Mouse (Mus musculus): ENCODE results near the gene Ctns. TPM values are rescaled to one million over a fixed set of nuclear protein-coding genes. Genes with fewer than 3 reads are reported as not detected.

Gene Ctns
- polyA plus RNA-seq, 1 experiment, result 17.2 TPM

DNA sequence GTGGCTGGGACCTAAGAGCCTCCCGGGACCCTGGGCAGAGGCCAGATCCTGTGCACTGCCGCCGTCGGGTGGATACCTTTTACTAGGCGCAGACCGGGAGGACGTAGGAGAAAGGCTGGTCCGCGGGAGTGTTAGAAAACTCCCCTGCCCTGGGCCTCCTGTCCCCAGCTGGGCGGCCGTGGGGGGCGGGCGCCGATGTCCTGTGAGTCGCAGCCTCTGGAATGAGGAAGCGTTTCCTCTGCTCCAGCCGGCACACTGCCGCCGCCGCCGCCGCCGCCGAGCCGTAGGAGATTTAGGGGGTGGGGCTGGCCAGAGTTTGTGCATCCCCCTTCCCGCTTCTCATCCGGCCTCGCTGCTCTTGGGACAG lies 21.4 kb downstream of the Ctns start:
- TF ChIP-seq CTCF (IDR thresholded peaks at IDR 0.05; ENCODE audit: insufficient read depth, low read length) (no peak), POLR2A (IDR thresholded peaks at IDR 0.05; ENCODE audit: borderline replicate concordance, extremely low read depth, low read depth, low read length) (peak; percentile 51; the same call in 1 of the 2 replicates)
- peak; percentile 78 for DNase-seq
- peak overlapping the region; percentile 88 for H3K4me3 ChIP-seq (replicated peaks; ENCODE audit: extremely low read depth, low read depth, low read length)
- WGBS, result under 1% methylated on average over 28 of the region's 28 CpGs
- peaks cover 15% of the 10 kb centered on the region; the same call in 1 of the 2 replicates for H3K4me1 ChIP-seq (ENCODE audit: control insufficient read depth, insufficient read depth, low read length)

GRCm38 (mm10) chr11:73176608-73177508 lies 22.0 kb downstream of the Ctns start, which contains the start of the genes Emc6 and Tax1bp3:
Gene Emc6, minus strand, starts transcription at chr11:73177037.
Gene Tax1bp3, plus strand, starts transcription at chr11:73177083.
- peak; percentile 93 for DNase-seq
- under 1% methylated on average over 81 of the region's 81 CpGs for WGBS
- TF ChIP-seq POLR2A (IDR thresholded peaks at IDR 0.05; ENCODE audit: borderline replicate concordance, extremely low read depth, low read depth, low read length) (peak; percentile 78), CTCF (IDR thresholded peaks at IDR 0.05; ENCODE audit: insufficient read depth, low read length) (no peak)
- Histone ChIP-seq H3K4me3 (replicated peaks; ENCODE audit: extremely low read depth, low read depth, low read length) (peak within 1 kb of the TSS; percentile 90), H3K4me1 (ENCODE audit: control insufficient read depth, insufficient read depth, low read length) (peaks cover 21% of the 10 kb centered on the region; the same call in 1 of the 2 replicates)

GRCm38 (mm10) chr11:73176186-73176585 lies 22.7 kb downstream of the Ctns start:
- no peak for DNase-seq
- under 1% methylated on average over 15 of the region's 15 CpGs for WGBS
- no peak for TF ChIP-seq CTCF (IDR thresholded peaks at IDR 0.05; ENCODE audit: insufficient read depth, low read length)
- no peak for TF ChIP-seq POLR2A (IDR thresholded peaks at IDR 0.05; ENCODE audit: borderline replicate concordance, extremely low read depth, low read depth, low read length)

DNA sequence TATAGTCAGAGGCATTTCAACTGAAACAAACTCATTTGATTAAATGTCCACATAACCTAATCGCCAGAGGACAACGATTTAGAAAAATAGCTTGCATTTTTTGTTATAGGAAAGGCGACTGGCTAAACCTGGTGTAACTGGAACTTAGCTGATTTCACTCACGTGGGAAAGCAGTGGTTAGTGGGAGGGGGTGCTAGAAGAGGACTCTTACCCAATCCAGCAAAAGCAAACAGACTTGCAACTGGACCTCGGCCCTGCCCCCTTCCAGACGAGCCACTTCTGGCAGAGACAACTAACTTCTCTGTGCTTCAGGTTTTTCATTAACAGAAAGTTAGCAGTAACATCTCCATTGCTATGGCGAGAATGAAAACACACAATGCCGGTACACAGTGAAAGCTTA lies 23.2 kb downstream of the Ctns start:
- peaks cover 24% of the 10 kb centered on the region; the same call in 1 of the 2 replicates for H3K4me1 ChIP-seq (ENCODE audit: control insufficient read depth, insufficient read depth, low read length)
- TF ChIP-seq CTCF (IDR thresholded peaks at IDR 0.05; ENCODE audit: insufficient read depth, low read length), result no peak
- no peak for TF ChIP-seq POLR2A (IDR thresholded peaks at IDR 0.05; ENCODE audit: borderline replicate concordance, extremely low read depth, low read depth, low read length)
- H3K4me3 ChIP-seq (replicated peaks; ENCODE audit: extremely low read depth, low read depth, low read length), result peak overlapping the region; percentile 90
- WGBS, result 36% methylated on average over 8 of the region's 8 CpGs
- peak; percentile 62 for DNase-seq

More at GRCm38 (mm10) chr11:73176186-73176585, 22.7 kb downstream of the Ctns start:
- peaks cover 24% of the 10 kb centered on the region; the same call in 1 of the 2 replicates for H3K4me1 ChIP-seq (ENCODE audit: control insufficient read depth, insufficient read depth, low read length)
- H3K4me3 ChIP-seq (replicated peaks; ENCODE audit: extremely low read depth, low read depth, low read length), result peak overlapping the region; percentile 90

DNA sequence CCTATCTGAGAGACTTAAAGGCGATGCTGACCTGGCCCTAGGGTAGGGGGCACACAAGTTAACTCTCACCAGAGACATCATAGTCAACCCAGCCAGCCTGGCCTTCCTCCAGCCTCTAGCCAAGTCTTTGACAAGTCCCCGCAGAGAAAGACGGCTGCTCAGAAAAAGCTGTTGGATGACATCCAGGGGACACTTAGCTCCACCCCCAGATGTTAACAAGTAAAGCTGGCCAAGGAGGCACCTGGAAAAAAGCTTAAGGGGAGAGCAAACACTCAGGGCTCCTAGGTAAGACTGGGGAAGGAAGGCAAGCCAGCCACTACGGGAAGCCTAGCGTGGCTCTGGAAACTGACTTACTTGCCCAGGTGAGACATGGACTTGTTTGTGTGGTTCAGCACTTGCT lies 26.7 kb downstream of the Ctns start:
- WGBS, result 18% methylated on average over 5 of the region's 5 CpGs
- H3K4me3 ChIP-seq (replicated peaks; ENCODE audit: extremely low read depth, low read depth, low read length), result no peak overlapping the region
- H3K4me1 ChIP-seq (ENCODE audit: control insufficient read depth, insufficient read depth, low read length), result peaks cover 13% of the 10 kb centered on the region; the same call in 1 of the 2 replicates
- peak; percentile 77 for DNase-seq
- no peak for TF ChIP-seq CTCF (IDR thresholded peaks at IDR 0.05; ENCODE audit: insufficient read depth, low read length)
- peak; percentile 47; the same call in 1 of the 2 replicates for TF ChIP-seq POLR2A (IDR thresholded peaks at IDR 0.05; ENCODE audit: borderline replicate concordance, extremely low read depth, low read depth, low read length)

DNA sequence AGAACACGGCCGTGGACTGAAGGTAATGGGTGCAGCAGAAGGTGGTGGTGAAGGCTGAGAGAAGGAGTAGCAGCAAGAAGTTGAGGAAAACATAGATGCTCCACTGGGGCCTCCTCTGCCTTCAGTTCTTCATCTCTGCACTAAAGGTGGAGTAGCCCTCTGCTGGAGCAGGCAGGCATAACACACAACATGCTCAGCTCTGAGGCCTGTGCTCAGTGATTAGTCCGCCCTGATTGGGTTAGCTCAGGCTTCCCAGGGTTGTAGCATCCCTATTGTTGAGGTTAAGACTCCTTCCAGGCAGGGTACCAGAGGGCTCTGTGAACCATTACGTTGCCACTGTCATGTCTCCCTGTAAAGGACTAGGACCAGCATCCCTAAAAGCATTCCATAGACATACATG lies 29.6 kb downstream of the Ctns start:
- TF ChIP-seq CTCF (IDR thresholded peaks at IDR 0.05; ENCODE audit: insufficient read depth, low read length), result peak; percentile 78
- no peak for TF ChIP-seq POLR2A (IDR thresholded peaks at IDR 0.05; ENCODE audit: borderline replicate concordance, extremely low read depth, low read depth, low read length)
- H3K4me1 ChIP-seq (ENCODE audit: control insufficient read depth, insufficient read depth, low read length), result peaks cover 11% of the 10 kb centered on the region; the same call in 1 of the 2 replicates
- no peak overlapping the region for H3K4me3 ChIP-seq (replicated peaks; ENCODE audit: extremely low read depth, low read depth, low read length)
- DNase-seq, result peak; percentile 56
- 55% methylated on average over 4 of the region's 4 CpGs for WGBS

GRCm38 (mm10) chr11:73168576-73168975 lies 30.3 kb downstream of the Ctns start:
- H3K4me3 ChIP-seq (replicated peaks; ENCODE audit: extremely low read depth, low read depth, low read length), result no peak overlapping the region
- no peak for DNase-seq
- H3K4me1 ChIP-seq (ENCODE audit: control insufficient read depth, insufficient read depth, low read length), result peaks cover 11% of the 10 kb centered on the region; the same call in 1 of the 2 replicates
- TF ChIP-seq POLR2A (IDR thresholded peaks at IDR 0.05; ENCODE audit: borderline replicate concordance, extremely low read depth, low read depth, low read length) (no peak), CTCF (IDR thresholded peaks at IDR 0.05; ENCODE audit: insufficient read depth, low read length) (no peak)
- WGBS, result 63% methylated on average over 6 of the region's 6 CpGs

GRCm38 (mm10) chr11:73168071-73168470 lies 30.8 kb downstream of the Ctns start:
- Histone ChIP-seq H3K4me1 (ENCODE audit: control insufficient read depth, insufficient read depth, low read length) (peaks cover 11% of the 10 kb centered on the region; the same call in 1 of the 2 replicates), H3K4me3 (replicated peaks; ENCODE audit: extremely low read depth, low read depth, low read length) (no peak overlapping the region)
- TF ChIP-seq CTCF (IDR thresholded peaks at IDR 0.05; ENCODE audit: insufficient read depth, low read length), result no peak
- TF ChIP-seq POLR2A (IDR thresholded peaks at IDR 0.05; ENCODE audit: borderline replicate concordance, extremely low read depth, low read depth, low read length), result no peak
- DNase-seq, result no peak
- 82% methylated on average over 8 of the region's 8 CpGs for WGBS

GRCm38 (mm10) chr11:73162284-73162683 lies 36.6 kb downstream of the Ctns start:
- Histone ChIP-seq H3K4me1 (ENCODE audit: control insufficient read depth, insufficient read depth, low read length) (no peaks in the 10 kb centered on the region; the same call in 1 of the 2 replicates), H3K4me3 (replicated peaks; ENCODE audit: extremely low read depth, low read depth, low read length) (no peak overlapping the region)
- DNase-seq, result no peak
- WGBS, result 44% methylated on average over 5 of the region's 5 CpGs
- TF ChIP-seq POLR2A (IDR thresholded peaks at IDR 0.05; ENCODE audit: borderline replicate concordance, extremely low read depth, low read depth, low read length), result no peak
- TF ChIP-seq CTCF (IDR thresholded peaks at IDR 0.05; ENCODE audit: insufficient read depth, low read length), result no peak
